Mouse (Mus musculus) hindbrain, embryonic 14.5 days (tissue): ENCODE results near the gene Rest. TPM values are rescaled to one million over a fixed set of nuclear protein-coding genes. Genes with fewer than 3 reads are reported as not detected.

Experiments used
- ATAC-seq: fragments of 200-750 bp; cut with Nextera tagmentation; 2 replicates; pipeline ENCODE4 v1.8.0; 2017; ENCODE audit warnings: moderate number of reproducible peaks, mild to moderate bottlenecking, moderate TSS enrichment, moderate library complexity; ENCODE audit not compliant: low FRiP score
- DNase-seq: peaks from one replicate; pipeline ENCODE4 v3.0.0-alpha.2; 2015; ENCODE audit warnings: low spot score
- H3K27ac ChIP-seq: fragments of 300-500 bp; sonication (generic); 2 replicates; pipeline ENCODE4 v1.5.1; 2014; ENCODE audit warnings: mild to moderate bottlenecking, moderate library complexity
- H3K27me3 ChIP-seq: fragments of 300-500 bp; sonication (generic); 2 replicates; pipeline ENCODE4 v1.6.1; 2014; ENCODE audit warnings: mild to moderate bottlenecking, low read length, mixed read lengths; ENCODE audit not compliant: control insufficient read depth, insufficient read depth
- H3K36me3 ChIP-seq: fragments of 300-500 bp; sonication (generic); replicated peaks from 2 replicates; pipeline ENCODE4 v1.6.1; 2014; ENCODE audit not compliant: control insufficient read depth, insufficient read depth
- H3K4me1 ChIP-seq: fragments of 300-500 bp; sonication (generic); replicated peaks from 2 replicates; pipeline ENCODE4 v1.6.1; 2014; ENCODE audit warnings: antibody characterized with exemption, low read length, mixed read lengths; ENCODE audit not compliant: control insufficient read depth, insufficient read depth
- H3K4me2 ChIP-seq: fragments of 300-500 bp; sonication (generic); replicated peaks from 2 replicates; pipeline ENCODE4 v1.6.1; 2014; ENCODE audit warnings: mild to moderate bottlenecking, moderate library complexity
- H3K4me3 ChIP-seq: fragments of 300-500 bp; sonication (generic); replicated peaks from 2 replicates; pipeline ENCODE4 v1.5.1; 2014; ENCODE audit warnings: mild to moderate bottlenecking, low read length
- H3K9ac ChIP-seq: fragments of 300-500 bp; sonication (generic); 2 replicates; pipeline ENCODE4 v1.6.1; 2014
- H3K9me3 ChIP-seq: fragments of 300-500 bp; sonication (generic); 2 replicates; pipeline ENCODE4 v1.6.1; 2016; ENCODE audit warnings: low read length; ENCODE audit not compliant: control insufficient read depth
- WGBS: fragments of 180-500 bp; shearing (Covaris S2); extraction: QIAGEN DNeasy Blood & Tissue Kit; methylation state at CpG from one replicate; pipeline ENCODE4 v1.1.7; 2014; 5-methylcytosine and 5-hydroxymethylcytosine counted together
- microRNA-seq: library from miRNA; unstranded; fragments of <30 nt; microRNA quantifications from one replicate; pipeline ENCODE4, GENCODE M21; 2016
- polyA plus RNA-seq: library from polyadenylated mRNA; unstranded; fragments of >200 nt; fragmentation: Nextera tagmentation; extraction: Ambion mirVana; gene quantifications from 2 replicates; pipeline ENCODE4 v1.2.1, GENCODE M21; 2014

The Rest gene
- polyA plus RNA-seq, 1 experiment from 2014 or later, result 8.6 TPM

GRCm38 (mm10) chr5:77324936-77325335 lies 59.6 kb downstream of the Rest start:
- no peak for ATAC-seq
- no peaks in the 10 kb centered on the region for H3K4me1 ChIP-seq
- peaks cover 98% of the 10 kb centered on the region for H3K36me3 ChIP-seq
- 93% methylated on average over 1 of the region's 1 CpGs for WGBS
- no peak overlapping the region for H3K4me2 ChIP-seq
- DNase-seq, result no peak
- H3K9me3 ChIP-seq, result no peaks in the 10 kb centered on the region
- no peak overlapping the region for H3K4me3 ChIP-seq
- no peak overlapping the region for H3K27ac ChIP-seq
- no peak overlapping the region for H3K9ac ChIP-seq
- no peaks in the 10 kb centered on the region for H3K27me3 ChIP-seq

- WGBS, result 79% methylated on average over 5 of the region's 5 CpGs
Measured at GRCm38 (mm10) chr5:77330154-77330553, 64.9 kb downstream of the Rest start.

More at GRCm38 (mm10) chr5:77330154-77330553, 64.9 kb downstream of the Rest start:
- H3K36me3 ChIP-seq, result peaks cover 95% of the 10 kb centered on the region
- no peaks in the 10 kb centered on the region for H3K27me3 ChIP-seq
- DNase-seq (no peak), ATAC-seq (no peak)
- H3K9ac ChIP-seq, result no peak overlapping the region
- H3K4me3 ChIP-seq, result no peak overlapping the region
- no peak overlapping the region for H3K27ac ChIP-seq
- H3K4me2 ChIP-seq, result no peak overlapping the region
- no peaks in the 10 kb centered on the region for H3K4me1 ChIP-seq
- H3K9me3 ChIP-seq, result no peaks in the 10 kb centered on the region

Small RNAs within 50 kb of the gene (microRNA-seq; reads per million reads assigned to microRNA genes)
- not detected for gene Mir5098

Other genes with a start within 250 kb of the Rest start
- gene Thegl, start 249.5 kb upstream of the Rest start, polyA plus RNA-seq, result 0.53 and 0.66 TPM in 2 replicates
- gene Hopx, start 150.4 kb upstream of the Rest start, polyA plus RNA-seq, result 8.4 and 11.3 TPM in 2 replicates
- gene Spink2, start 54.0 kb upstream of the Rest start, polyA plus RNA-seq, result 1.8 and 2.0 TPM in 2 replicates
- gene Noa1, start 44.6 kb downstream of the Rest start, polyA plus RNA-seq, result 32.1 and 37.3 TPM in 2 replicates
- 57.5 and 67.8 TPM in 2 replicates for gene Polr2b, start 44.7 kb downstream of the Rest start, polyA plus RNA-seq
- gene Igfbp7, start 142.6 kb downstream of the Rest start, polyA plus RNA-seq, result 70.5 and 80.4 TPM in 2 replicates